ENCODE assay signal across 17 mouse cellular contexts in genomic region chr15:25693708-25694107, GRCm38 (mm10).
DNase-seq lines count a peak whose midpoint lies in the region; ATAC-seq and TF ChIP-seq lines count a peak whose summit lies in the region.
"Had no signal": no experiment of that assay in that cellular context is flagged by ENCODE, and none has a peak within 500 bp of the region (broad histone marks: within the 10 kb centered on the region; RNA-seq: fewer than 3 reads in every experiment).

No protein-coding gene starts in this region.

- no peaks in the 10 kb centered on the region for H3K36me3 ChIP-seq in intestine, postnatal 0 days (ENCODE audit: control insufficient read depth, insufficient read depth)
- no peaks in the 10 kb centered on the region for H3K36me3 ChIP-seq in intestine, embryonic 16.5 days (ENCODE audit: control insufficient read depth, insufficient read depth, low read length)
- H3K36me3 ChIP-seq in liver, postnatal 0 days (replicated peaks; ENCODE audit: insufficient read depth, low read length) = no peaks in the 10 kb centered on the region
- H3K36me3 ChIP-seq in liver, embryonic 11.5 days (ENCODE audit: control insufficient read depth, insufficient read depth, low read length) = no peaks in the 10 kb centered on the region
- no peaks in the 10 kb centered on the region for H3K36me3 ChIP-seq in embryonic facial prominence, embryonic 12.5 days
- no peaks in the 10 kb centered on the region for H3K36me3 ChIP-seq in forebrain, postnatal 0 days (ENCODE audit: insufficient read depth)
- H3K36me3 ChIP-seq: forebrain, embryonic 15.5 days had no signal

- TF ChIP-seq EP300 in liver, postnatal 0 days (IDR thresholded peaks at IDR 0.05; ENCODE audit: low read depth) = no peak

- H3K4me3 ChIP-seq in intestine, postnatal 0 days (ENCODE audit: low read depth, low read length) = no peak overlapping the region
- no peak overlapping the region for H3K4me3 ChIP-seq in intestine, embryonic 16.5 days (ENCODE audit: low read length)
- H3K4me3 ChIP-seq in liver, postnatal 0 days (ENCODE audit: low read depth, low read length) = no peak overlapping the region
- H3K4me3 ChIP-seq in liver, embryonic 11.5 days (ENCODE audit: low read depth, low read length) = no peak overlapping the region
- no peak overlapping the region for H3K4me3 ChIP-seq in embryonic facial prominence, embryonic 12.5 days
- no peak overlapping the region for H3K4me3 ChIP-seq in forebrain, postnatal 0 days (ENCODE audit: low read depth, low read length)
- H3K4me3 ChIP-seq: forebrain, embryonic 15.5 days; myocyte had no signal

- no peaks in the 10 kb centered on the region for H3K4me1 ChIP-seq in intestine, postnatal 0 days (replicated peaks; ENCODE audit: control insufficient read depth, insufficient read depth, low read length)
- H3K4me1 ChIP-seq in intestine, embryonic 16.5 days (ENCODE audit: control insufficient read depth, insufficient read depth, low read length) = peaks cover 22% of the 10 kb centered on the region
- peaks cover 16% of the 10 kb centered on the region for H3K4me1 ChIP-seq in liver, postnatal 0 days (ENCODE audit: insufficient read depth)
- 0 out of 2 replicates have a peak, but pooled peaks cover 4% of the 10 kb centered on the region for H3K4me1 ChIP-seq in liver, embryonic 11.5 days (replicated peaks; ENCODE audit: control insufficient read depth, insufficient read depth, low read length)
- peaks cover 39% of the 10 kb centered on the region for H3K4me1 ChIP-seq in embryonic facial prominence, embryonic 12.5 days
- no peaks in the 10 kb centered on the region for H3K4me1 ChIP-seq in forebrain, postnatal 0 days (ENCODE audit: insufficient read depth)

- H3K27ac ChIP-seq in intestine, postnatal 0 days (ENCODE audit: low read depth, low read length) = no peak overlapping the region
- H3K27ac ChIP-seq in intestine, embryonic 16.5 days (ENCODE audit: low read length) = no peak overlapping the region
- H3K27ac ChIP-seq in liver, postnatal 0 days (ENCODE audit: low read depth) = no peak overlapping the region
- no peak overlapping the region for H3K27ac ChIP-seq in liver, embryonic 11.5 days (ENCODE audit: low read depth, low read length)
- peak overlapping the region; percentile 69 for H3K27ac ChIP-seq in embryonic facial prominence, embryonic 12.5 days
- no peak overlapping the region for H3K27ac ChIP-seq in forebrain, postnatal 0 days (ENCODE audit: low read depth, low read length)
- H3K27ac ChIP-seq: forebrain, embryonic 15.5 days; hindbrain, embryonic 14.5 days had no signal

- DNase-seq in liver, postnatal 0 days = no peak
- DNase-seq in liver, embryonic 11.5 days (ENCODE audit: low spot score) = no peak
- no peak for DNase-seq in forebrain, postnatal 0 days
- DNase-seq in B cell, adult 2 months = no peak
- DNase-seq: adrenal gland, postnatal 25 days; gastrocnemius, postnatal 10 days; lung, adult 18-20 months; lung, postnatal 4 days; retina, postnatal 1 day; thymus, postnatal 25 days had no signal

- H3K27me3 ChIP-seq in intestine, postnatal 0 days (replicated peaks; ENCODE audit: control insufficient read depth, insufficient read depth, low read length) = no peaks in the 10 kb centered on the region
- no peaks in the 10 kb centered on the region for H3K27me3 ChIP-seq in intestine, embryonic 16.5 days (replicated peaks; ENCODE audit: control insufficient read depth, insufficient read depth, low read length)
- H3K27me3 ChIP-seq in liver, postnatal 0 days (ENCODE audit: insufficient read depth, low read length) = no peaks in the 10 kb centered on the region
- H3K27me3 ChIP-seq in liver, embryonic 11.5 days (replicated peaks; ENCODE audit: control insufficient read depth, insufficient read depth, low read length) = no peaks in the 10 kb centered on the region
- no peaks in the 10 kb centered on the region for H3K27me3 ChIP-seq in embryonic facial prominence, embryonic 12.5 days
- H3K27me3 ChIP-seq in forebrain, postnatal 0 days (ENCODE audit: insufficient read depth, low read length) = no peaks in the 10 kb centered on the region
- H3K27me3 ChIP-seq: forebrain, embryonic 15.5 days had no signal

- no peaks in the 10 kb centered on the region for H3K9me3 ChIP-seq in intestine, postnatal 0 days (ENCODE audit: control insufficient read depth)
- H3K9me3 ChIP-seq in intestine, embryonic 16.5 days (ENCODE audit: control insufficient read depth, low read length) = no peaks in the 10 kb centered on the region
- H3K9me3 ChIP-seq in liver, postnatal 0 days (ENCODE audit: low read length) = no peaks in the 10 kb centered on the region
- no peaks in the 10 kb centered on the region for H3K9me3 ChIP-seq in liver, embryonic 11.5 days (ENCODE audit: control insufficient read depth, low read length)
- H3K9me3 ChIP-seq in embryonic facial prominence, embryonic 12.5 days = no peaks in the 10 kb centered on the region
- H3K9me3 ChIP-seq in forebrain, postnatal 0 days (ENCODE audit: low read length) = no peaks in the 10 kb centered on the region
- H3K9me3 ChIP-seq: forebrain, embryonic 15.5 days had no signal

- no peak for ATAC-seq in intestine, postnatal 0 days
- ATAC-seq in intestine, embryonic 16.5 days = no peak
- ATAC-seq in liver, postnatal 0 days = no peak
- ATAC-seq in liver, embryonic 11.5 days (replicated peaks; ENCODE audit: low FRiP score) = no peak
- ATAC-seq in embryonic facial prominence, embryonic 12.5 days (ENCODE audit: insufficient number of reproducible peaks, insufficient read depth, low FRiP score, low TSS enrichment) = no peak
- no peak for ATAC-seq in forebrain, postnatal 0 days
- ATAC-seq: forebrain, embryonic 15.5 days had no signal

- no peak overlapping the region for H3K4me2 ChIP-seq in intestine, postnatal 0 days (replicated peaks; ENCODE audit: low read depth)
- no peak overlapping the region for H3K4me2 ChIP-seq in intestine, embryonic 16.5 days (ENCODE audit: low read depth, low read length)
- no peak overlapping the region for H3K4me2 ChIP-seq in liver, postnatal 0 days (ENCODE audit: low read depth, low read length)
- H3K4me2 ChIP-seq in liver, embryonic 11.5 days = no peak overlapping the region
- H3K4me2 ChIP-seq in embryonic facial prominence, embryonic 12.5 days (replicated peaks) = no peak overlapping the region
- H3K4me2 ChIP-seq in forebrain, postnatal 0 days (ENCODE audit: low read depth) = no peak overlapping the region
- H3K4me2 ChIP-seq: forebrain, embryonic 15.5 days; hindbrain, embryonic 14.5 days; midbrain, embryonic 11.5 days had no signal

- TF ChIP-seq CTCF in intestine, postnatal 0 days (IDR thresholded peaks at IDR 0.05; ENCODE audit: low read depth) = 0 out of 2 replicates have a peak, but pooled peaks have one; percentile 16
- TF ChIP-seq CTCF in liver, postnatal 0 days (IDR thresholded peaks at IDR 0.05; ENCODE audit: low read depth) = peak; percentile 31; the same call in 1 of the 2 replicates
- TF ChIP-seq CTCF in forebrain, postnatal 0 days (IDR thresholded peaks at IDR 0.05; ENCODE audit: low read depth) = no peak

- no peak overlapping the region for H3K9ac ChIP-seq in intestine, postnatal 0 days (ENCODE audit: low read depth, low read length)
- H3K9ac ChIP-seq in intestine, embryonic 16.5 days (ENCODE audit: low read depth, low read length) = no peak overlapping the region
- no peak overlapping the region for H3K9ac ChIP-seq in liver, postnatal 0 days (replicated peaks)
- H3K9ac ChIP-seq in liver, embryonic 11.5 days (ENCODE audit: low read depth, low read length) = no peak overlapping the region
- no peak overlapping the region for H3K9ac ChIP-seq in embryonic facial prominence, embryonic 12.5 days
- H3K9ac ChIP-seq in forebrain, postnatal 0 days = no peak overlapping the region
- H3K9ac ChIP-seq: forebrain, embryonic 15.5 days; hindbrain, embryonic 14.5 days had no signal

- 68% methylated on average over 11 of the region's 11 CpGs for WGBS in intestine, postnatal 0 days
- 66% methylated on average over 11 of the region's 11 CpGs for WGBS in intestine, embryonic 16.5 days
- WGBS in liver, postnatal 0 days (ENCODE audit: insufficient replicate concordance) = 73% methylated on average over 11 of the region's 11 CpGs
- 80% methylated on average over 11 of the region's 11 CpGs for WGBS in liver, embryonic 11.5 days
- WGBS in embryonic facial prominence, embryonic 12.5 days = 77% methylated on average over 11 of the region's 11 CpGs
- WGBS in forebrain, postnatal 0 days = 90% methylated on average over 11 of the region's 11 CpGs
